Mouse (Mus musculus): ENCODE data around the gene Ptk6. TPM values are rescaled to one million over a fixed set of nuclear protein-coding genes. Genes with fewer than 3 reads are reported as not detected.

Ptk6 gene
- polyA plus RNA-seq, 1 experiment from 2014 or later: not detected

GRCm38 (mm10) chr2:181155801-181156200 is 46.8 kb downstream of the Ptk6 start:
- 0 out of 2 replicates have a peak overlapping the region, but pooled peaks have one; percentile 32 for H3K4me3 ChIP-seq (ENCODE audit: low read depth, low read length)
- no peak for ATAC-seq (replicated peaks; ENCODE audit: low FRiP score)
- peaks cover 16% of the 10 kb centered on the region for H3K27me3 ChIP-seq (ENCODE audit: control insufficient read depth, insufficient read depth, low read length)
- no peak for DNase-seq (ENCODE audit: low spot score)
- 63% methylated on average over 4 of the region's 4 CpGs for WGBS
- H3K4me2 ChIP-seq (ENCODE audit: low read depth, low read length, severe bottlenecking): peak overlapping the region; percentile 61; the same call in 1 of the 2 replicates
- H3K4me1 ChIP-seq (replicated peaks; ENCODE audit: control insufficient read depth, insufficient read depth, low read length): peaks cover 10% of the 10 kb centered on the region; the same call in 1 of the 2 replicates
- H3K27ac ChIP-seq (ENCODE audit: low read depth, low read length): no peak overlapping the region
- no peak overlapping the region for H3K9ac ChIP-seq (ENCODE audit: low read length)
- H3K36me3 ChIP-seq (ENCODE audit: control insufficient read depth, insufficient read depth, low read length): no peaks in the 10 kb centered on the region
- H3K9me3 ChIP-seq (ENCODE audit: control insufficient read depth, low read length): no peaks in the 10 kb centered on the region

- Histone ChIP-seq H3K4me1 (replicated peaks; ENCODE audit: control insufficient read depth, insufficient read depth, low read length) (peaks cover 8% of the 10 kb centered on the region; the same call in 1 of the 2 replicates), H3K27me3 (ENCODE audit: control insufficient read depth, insufficient read depth, low read length) (peaks cover 16% of the 10 kb centered on the region), H3K27ac (ENCODE audit: low read depth, low read length) (no peak overlapping the region), H3K9me3 (ENCODE audit: control insufficient read depth, low read length) (no peaks in the 10 kb centered on the region), H3K4me3 (ENCODE audit: low read depth, low read length) (no peak overlapping the region), H3K9ac (ENCODE audit: low read length) (no peak overlapping the region), H3K36me3 (ENCODE audit: control insufficient read depth, insufficient read depth, low read length) (no peaks in the 10 kb centered on the region), H3K4me2 (ENCODE audit: low read depth, low read length, severe bottlenecking) (no peak overlapping the region)
- no peak for DNase-seq (ENCODE audit: low spot score)
- WGBS: 83% methylated on average over 8 of the region's 8 CpGs
- ATAC-seq (replicated peaks; ENCODE audit: low FRiP score): no peak
These were observed 47.7 kb downstream of the Ptk6 start for GRCm38 (mm10) chr2:181154831-181155415.

DNA sequence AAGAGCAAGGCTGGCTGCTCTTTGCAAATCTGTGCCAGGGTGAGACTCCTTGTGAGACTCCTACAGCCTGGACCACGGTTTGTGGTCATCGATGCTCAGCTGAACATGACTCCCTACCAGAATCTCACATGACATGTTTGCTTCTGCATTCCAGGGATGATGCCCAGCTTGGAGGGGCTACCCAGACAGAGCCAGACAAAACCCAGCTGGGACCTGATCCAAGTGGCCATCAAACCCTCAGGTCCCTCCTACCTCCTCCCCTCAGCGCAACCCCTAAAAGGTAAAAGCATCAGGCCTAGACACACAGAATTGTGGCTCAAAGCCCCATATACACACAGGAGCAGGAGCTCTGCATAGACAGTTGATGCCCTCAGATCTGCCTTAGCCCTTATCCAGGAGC is 48.2 kb downstream of the Ptk6 start:
- H3K36me3 ChIP-seq (ENCODE audit: control insufficient read depth, insufficient read depth, low read length): no peaks in the 10 kb centered on the region
- peaks cover 2% of the 10 kb centered on the region; the same call in 1 of the 2 replicates for H3K4me1 ChIP-seq (replicated peaks; ENCODE audit: control insufficient read depth, insufficient read depth, low read length)
- H3K27ac ChIP-seq (ENCODE audit: low read depth, low read length): no peak overlapping the region
- WGBS: 93% methylated on average over 3 of the region's 3 CpGs
- no peak overlapping the region for H3K4me3 ChIP-seq (ENCODE audit: low read depth, low read length)
- ATAC-seq (replicated peaks; ENCODE audit: low FRiP score) (no peak), DNase-seq (ENCODE audit: low spot score) (no peak)
- no peak overlapping the region for H3K4me2 ChIP-seq (ENCODE audit: low read depth, low read length, severe bottlenecking)
- peaks cover 16% of the 10 kb centered on the region for H3K27me3 ChIP-seq (ENCODE audit: control insufficient read depth, insufficient read depth, low read length)
- no peaks in the 10 kb centered on the region for H3K9me3 ChIP-seq (ENCODE audit: control insufficient read depth, low read length)
- no peak overlapping the region for H3K9ac ChIP-seq (ENCODE audit: low read length)

- H3K27me3 ChIP-seq (ENCODE audit: control insufficient read depth, insufficient read depth, low read length): peaks cover 16% of the 10 kb centered on the region
- H3K4me3 ChIP-seq (ENCODE audit: low read depth, low read length): no peak overlapping the region
- 0 out of 2 replicates have a peak, but pooled peaks cover 2% of the 10 kb centered on the region for H3K4me1 ChIP-seq (replicated peaks; ENCODE audit: control insufficient read depth, insufficient read depth, low read length)
- H3K36me3 ChIP-seq (ENCODE audit: control insufficient read depth, insufficient read depth, low read length): no peaks in the 10 kb centered on the region
- no peaks in the 10 kb centered on the region for H3K9me3 ChIP-seq (ENCODE audit: control insufficient read depth, low read length)
- H3K4me2 ChIP-seq (ENCODE audit: low read depth, low read length, severe bottlenecking): no peak overlapping the region
- H3K27ac ChIP-seq (ENCODE audit: low read depth, low read length): no peak overlapping the region
- ATAC-seq (replicated peaks; ENCODE audit: low FRiP score) (no peak), DNase-seq (ENCODE audit: low spot score) (peak; percentile 59)
- no peak overlapping the region for H3K9ac ChIP-seq (ENCODE audit: low read length)
- WGBS: 0% methylated on average over 1 of the region's 1 CpGs
These were observed 48.8 kb downstream of the Ptk6 start for GRCm38 (mm10) chr2:181153837-181154236.

- Histone ChIP-seq H3K27me3 (ENCODE audit: control insufficient read depth, insufficient read depth, low read length) (peaks cover 16% of the 10 kb centered on the region), H3K4me2 (ENCODE audit: low read depth, low read length, severe bottlenecking) (no peak overlapping the region), H3K36me3 (ENCODE audit: control insufficient read depth, insufficient read depth, low read length) (no peaks in the 10 kb centered on the region), H3K4me1 (replicated peaks; ENCODE audit: control insufficient read depth, insufficient read depth, low read length) (peaks cover 5% of the 10 kb centered on the region; the same call in 1 of the 2 replicates), H3K9me3 (ENCODE audit: control insufficient read depth, low read length) (no peaks in the 10 kb centered on the region), H3K4me3 (ENCODE audit: low read depth, low read length) (no peak overlapping the region), H3K27ac (ENCODE audit: low read depth, low read length) (no peak overlapping the region), H3K9ac (ENCODE audit: low read length) (no peak overlapping the region)
- 79% methylated on average over 1 of the region's 1 CpGs for WGBS
- ATAC-seq (replicated peaks; ENCODE audit: low FRiP score) (no peak), DNase-seq (ENCODE audit: low spot score) (no peak)
These were observed 49.5 kb downstream of the Ptk6 start for GRCm38 (mm10) chr2:181153131-181153530.

GRCm38 (mm10) chr2:181152701-181153100 is 49.9 kb downstream of the Ptk6 start:
- 90% methylated on average over 17 of the region's 17 CpGs for WGBS

GRCm38 (mm10) chr2:181150281-181150680 is 52.3 kb downstream of the Ptk6 start:
- Histone ChIP-seq H3K27me3 (ENCODE audit: control insufficient read depth, insufficient read depth, low read length) (peaks cover 2% of the 10 kb centered on the region; the same call in 1 of the 2 replicates), H3K4me1 (replicated peaks; ENCODE audit: control insufficient read depth, insufficient read depth, low read length) (peaks cover 5% of the 10 kb centered on the region; the same call in 1 of the 2 replicates), H3K9ac (ENCODE audit: low read length) (no peak overlapping the region), H3K36me3 (ENCODE audit: control insufficient read depth, insufficient read depth, low read length) (no peaks in the 10 kb centered on the region), H3K27ac (ENCODE audit: low read depth, low read length) (no peak overlapping the region), H3K4me3 (ENCODE audit: low read depth, low read length) (no peak overlapping the region), H3K9me3 (ENCODE audit: control insufficient read depth, low read length) (no peaks in the 10 kb centered on the region), H3K4me2 (ENCODE audit: low read depth, low read length, severe bottlenecking) (no peak overlapping the region)
- WGBS: 80% methylated on average over 6 of the region's 6 CpGs
- no peak for DNase-seq (ENCODE audit: low spot score)
- no peak for ATAC-seq (replicated peaks; ENCODE audit: low FRiP score)

More at GRCm38 (mm10) chr2:181152701-181153100, 49.9 kb downstream of the Ptk6 start:
- DNase-seq (ENCODE audit: low spot score): no peak
- peaks cover 16% of the 10 kb centered on the region for H3K27me3 ChIP-seq (ENCODE audit: control insufficient read depth, insufficient read depth, low read length)
- no peak overlapping the region for H3K27ac ChIP-seq (ENCODE audit: low read depth, low read length)
- peaks cover 7% of the 10 kb centered on the region; the same call in 1 of the 2 replicates for H3K4me1 ChIP-seq (replicated peaks; ENCODE audit: control insufficient read depth, insufficient read depth, low read length)
- no peaks in the 10 kb centered on the region for H3K36me3 ChIP-seq (ENCODE audit: control insufficient read depth, insufficient read depth, low read length)
- H3K4me3 ChIP-seq (ENCODE audit: low read depth, low read length): no peak overlapping the region
- no peaks in the 10 kb centered on the region for H3K9me3 ChIP-seq (ENCODE audit: control insufficient read depth, low read length)
- no peak for ATAC-seq (replicated peaks; ENCODE audit: low FRiP score)
- H3K4me2 ChIP-seq (ENCODE audit: low read depth, low read length, severe bottlenecking): no peak overlapping the region
- no peak overlapping the region for H3K9ac ChIP-seq (ENCODE audit: low read length)

DNA sequence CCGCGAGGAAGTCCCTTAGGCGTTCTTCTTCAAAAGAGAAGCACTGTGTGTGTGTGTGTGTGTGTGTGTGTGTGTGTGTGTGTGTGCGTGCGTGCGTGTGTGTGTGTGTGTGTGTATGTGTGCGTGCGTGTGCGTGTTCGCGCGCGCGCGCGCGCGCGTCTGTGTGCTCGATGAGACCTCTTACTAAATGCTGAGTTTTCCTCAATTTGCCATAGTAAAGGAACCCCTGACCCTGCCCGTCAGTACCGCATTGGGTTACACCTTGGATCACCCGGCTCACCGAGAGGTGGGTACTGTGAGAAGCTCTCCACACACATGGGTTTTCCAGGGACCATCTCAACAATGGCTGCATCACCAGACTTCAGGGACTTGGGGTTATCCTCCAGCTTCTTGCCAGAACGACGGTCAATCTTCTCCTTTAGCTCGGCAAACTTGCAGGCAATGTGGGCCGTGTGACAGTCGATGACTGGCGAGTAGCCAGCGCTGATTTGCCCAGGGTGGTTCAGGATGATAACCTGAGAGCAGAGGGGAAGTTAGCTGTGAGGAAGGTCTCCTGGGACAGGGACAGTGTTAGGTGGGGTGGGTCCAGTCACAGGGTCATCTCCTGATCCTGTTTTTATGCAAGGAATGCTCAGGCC is 54.2 kb downstream of the Ptk6 start:
- peak overlapping the region; percentile 90 for H3K4me2 ChIP-seq (ENCODE audit: low read depth, low read length, severe bottlenecking)
- H3K4me3 ChIP-seq (ENCODE audit: low read depth, low read length): peak overlapping the region; percentile 47
- H3K4me1 ChIP-seq (replicated peaks; ENCODE audit: control insufficient read depth, insufficient read depth, low read length): peaks cover 5% of the 10 kb centered on the region; the same call in 1 of the 2 replicates
- no peak overlapping the region for H3K27ac ChIP-seq (ENCODE audit: low read depth, low read length)
- peaks cover 2% of the 10 kb centered on the region; the same call in 1 of the 2 replicates for H3K27me3 ChIP-seq (ENCODE audit: control insufficient read depth, insufficient read depth, low read length)
- H3K36me3 ChIP-seq (ENCODE audit: control insufficient read depth, insufficient read depth, low read length): no peaks in the 10 kb centered on the region
- WGBS: 17% methylated on average over 29 of the region's 31 CpGs
- no peak for DNase-seq (ENCODE audit: low spot score)
- 0 out of 2 replicates have a peak, but pooled peaks have one; percentile 19 for ATAC-seq (replicated peaks; ENCODE audit: low FRiP score)
- H3K9ac ChIP-seq (ENCODE audit: low read length): peak overlapping the region; percentile 59
- H3K9me3 ChIP-seq (ENCODE audit: control insufficient read depth, low read length): no peaks in the 10 kb centered on the region
